ENCODE assay signal across 24 mouse cellular contexts in the genomic region with DNA sequence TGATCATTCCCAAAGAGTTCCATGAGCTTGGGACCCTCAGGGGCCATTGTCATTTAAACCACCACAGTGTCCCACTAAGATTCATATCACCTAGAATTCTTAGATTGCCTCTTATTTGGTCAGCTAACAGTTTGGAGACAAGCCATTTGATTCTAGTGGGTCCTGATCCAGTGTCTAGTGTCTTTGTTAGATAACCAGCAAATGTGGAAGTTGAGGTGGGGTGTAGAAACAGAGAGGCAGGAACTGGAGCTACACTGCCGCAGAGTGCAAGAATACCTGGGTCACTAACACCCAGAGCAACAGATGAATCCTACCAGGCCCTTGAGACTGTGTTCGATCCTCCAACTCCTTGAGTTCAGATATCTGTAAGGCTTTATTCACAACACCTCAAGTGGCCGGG. TPM values are rescaled to one million over a fixed set of nuclear protein-coding genes. Genes with fewer than 3 reads are reported as not detected.
"Had no signal": no experiment of that assay in that cellular context is flagged by ENCODE, and none has a peak within 500 bp of the region (broad histone marks: within the 10 kb centered on the region; RNA-seq: fewer than 3 reads in every experiment).

No protein-coding gene starts in this region.

- H3K27ac ChIP-seq: neural tube, embryonic 13.5 days; neural tube, embryonic 15.5 days; stomach, embryonic 15.5 days; stomach, postnatal 0 days had no signal

- H3K9me3 ChIP-seq: neural tube, embryonic 13.5 days; neural tube, embryonic 15.5 days; stomach, embryonic 15.5 days had no signal

- DNase-seq: retina, postnatal 1 day; right cerebral cortex, adult 18-20 months; right cerebral cortex, postnatal 14 days; right cerebral cortex, postnatal 25 days; right cerebral cortex, postnatal 4 days; spleen, adult 18-20 months; thymus, adult 18-20 months; thymus, adult 2 months; thymus, postnatal 14 days; thymus, postnatal 25 days; thymus, postnatal 36 days; thymus, postnatal 4 days had no signal

- H3K4me3 ChIP-seq: neural tube, embryonic 13.5 days; neural tube, embryonic 15.5 days; stomach, embryonic 15.5 days had no signal

- H3K9ac ChIP-seq: neural tube, embryonic 13.5 days; neural tube, embryonic 15.5 days; stomach, embryonic 15.5 days had no signal

- H3K4me2 ChIP-seq: neural tube, embryonic 13.5 days; neural tube, embryonic 15.5 days; stomach, embryonic 15.5 days had no signal

- H3K27me3 ChIP-seq: neural tube, embryonic 15.5 days; stomach, embryonic 15.5 days had no signal

- H3K36me3 ChIP-seq: neural tube, embryonic 13.5 days; neural tube, embryonic 15.5 days; stomach, embryonic 15.5 days had no signal

RNA-seq across cellular contexts. Expression of gene 1700016D06Rik, which starts 4.7 kb away (rescaled TPM):
- total RNA-seq: neutrophil, adult 5-6 weeks had no signal
- polyA plus RNA-seq: neural tube, embryonic 13.5 days; neural tube, embryonic 14.5 days; neural tube, embryonic 15.5 days; small intestine, adult 2 months; spleen, adult 2 months; stomach, embryonic 14.5 days; stomach, embryonic 15.5 days; stomach, embryonic 16.5 days; stomach, postnatal 0 days; thymus, adult 2 months; thymus, postnatal 0 days; urinary bladder, adult 2 months had no signal
